Mouse (Mus musculus): ENCODE data around the gene Cmtm2b. TPM values are rescaled to one million over a fixed set of nuclear protein-coding genes. Genes with fewer than 3 reads are reported as not detected.
"Not testable (repeated sequence)": the region's sequence is repeated elsewhere in the genome, so short reads cannot be mapped to it uniquely, and the experiment has no call there.

Cmtm2b gene
- not detected in 2 replicates for polyA plus RNA-seq (2014; fragmentation: Nextera tagmentation; extraction: Ambion mirVana)

GRCm38 (mm10) chr8:104321930-104322329 lies at the start of gene Cmtm2b:
Gene Cmtm2b, plus strand, starts transcription at chr8:104322230.
- not testable (repeated sequence) for ATAC-seq (replicated peaks; ENCODE audit: insufficient number of reproducible peaks, low FRiP score, low TSS enrichment); H3K36me3 ChIP-seq (ENCODE audit: control insufficient read depth, insufficient read depth, low read length); H3K9me3 ChIP-seq (replicated peaks; ENCODE audit: control insufficient read depth, low read length); H3K27me3 ChIP-seq (ENCODE audit: control insufficient read depth, insufficient read depth, low read length); H3K27ac ChIP-seq (ENCODE audit: low read depth, low read length); H3K4me2 ChIP-seq; H3K4me1 ChIP-seq (ENCODE audit: control insufficient read depth, insufficient read depth, low read length); H3K9ac ChIP-seq (ENCODE audit: low read depth, low read length); H3K4me3 ChIP-seq (ENCODE audit: low read depth, low read length)
- WGBS (ENCODE audit: insufficient replicate concordance) = 72% methylated on average over 12 of the region's 12 CpGs

DNA sequence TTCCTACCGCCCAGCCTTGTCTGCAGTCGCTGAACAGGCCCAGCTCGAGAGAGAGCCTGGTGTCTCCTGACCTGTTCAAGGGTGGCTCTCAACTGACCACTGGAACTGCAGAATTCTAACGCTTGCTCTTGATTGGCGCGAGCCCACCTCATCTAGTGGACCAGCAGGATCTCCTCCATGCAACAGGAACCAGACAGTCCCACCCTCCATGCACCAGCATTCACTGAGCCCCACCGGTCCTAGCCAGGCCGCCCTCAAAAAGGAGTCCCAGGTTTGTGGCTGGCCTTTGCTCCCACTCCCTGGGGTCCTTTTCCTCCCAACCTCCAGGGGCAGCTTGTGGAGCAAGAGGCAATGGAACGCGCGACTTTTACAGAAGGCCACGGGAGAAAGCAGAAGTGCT lies 28.9 kb upstream of the Cmtm2b start, which contains the start of gene Cmtm2a:
TSS of gene Cmtm2a (minus strand) at position 101 of the 400 bp plus-strand sequence.
- not testable (repeated sequence) for H3K4me1 ChIP-seq (ENCODE audit: control insufficient read depth, insufficient read depth, low read length); H3K27ac ChIP-seq (ENCODE audit: low read depth, low read length); H3K9ac ChIP-seq (ENCODE audit: low read depth, low read length); H3K4me3 ChIP-seq (ENCODE audit: low read depth, low read length); H3K27me3 ChIP-seq (ENCODE audit: control insufficient read depth, insufficient read depth, low read length); H3K36me3 ChIP-seq (ENCODE audit: control insufficient read depth, insufficient read depth, low read length); H3K9me3 ChIP-seq (replicated peaks; ENCODE audit: control insufficient read depth, low read length); H3K4me2 ChIP-seq; ATAC-seq (replicated peaks; ENCODE audit: insufficient number of reproducible peaks, low FRiP score, low TSS enrichment)
- whole genome bisulfite sequencing (ENCODE audit: insufficient replicate concordance) = 80% methylated on average over 12 of the region's 12 CpGs

DNA sequence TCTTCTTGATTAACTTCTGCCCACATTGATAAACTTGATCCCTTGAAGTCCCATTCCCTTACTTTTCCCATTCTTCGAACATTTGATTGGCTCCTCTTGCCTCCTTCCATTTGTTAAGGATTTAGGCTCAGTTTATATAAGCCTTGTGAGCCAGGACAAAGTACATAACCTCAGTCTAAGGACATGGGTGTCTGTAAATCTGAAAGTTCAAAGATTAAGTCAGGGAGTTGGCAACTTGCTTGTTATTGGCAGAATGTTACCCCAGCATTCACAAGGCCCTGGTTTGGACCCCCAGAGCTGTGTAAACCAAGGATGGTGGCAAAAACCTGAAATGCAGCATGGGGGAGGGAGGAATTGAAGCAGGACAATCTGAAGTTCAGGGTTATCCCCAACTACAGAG lies 27.6 kb upstream of the Cmtm2b start:
- Histone ChIP-seq H3K27ac (ENCODE audit: low read depth, low read length) (no peak overlapping the region), H3K9me3 (replicated peaks; ENCODE audit: control insufficient read depth, low read length) (no peaks in the 10 kb centered on the region), H3K9ac (ENCODE audit: low read depth, low read length) (no peak overlapping the region), H3K4me1 (ENCODE audit: control insufficient read depth, insufficient read depth, low read length) (no peaks in the 10 kb centered on the region), H3K27me3 (ENCODE audit: control insufficient read depth, insufficient read depth, low read length) (no peaks in the 10 kb centered on the region), H3K4me2 (no peak overlapping the region), H3K36me3 (ENCODE audit: control insufficient read depth, insufficient read depth, low read length) (no peaks in the 10 kb centered on the region), H3K4me3 (ENCODE audit: low read depth, low read length) (no peak overlapping the region)
- WGBS (ENCODE audit: insufficient replicate concordance) = 91% methylated on average over 1 of the region's 1 CpGs
- ATAC-seq (replicated peaks; ENCODE audit: insufficient number of reproducible peaks, low FRiP score, low TSS enrichment) = no peak

DNA sequence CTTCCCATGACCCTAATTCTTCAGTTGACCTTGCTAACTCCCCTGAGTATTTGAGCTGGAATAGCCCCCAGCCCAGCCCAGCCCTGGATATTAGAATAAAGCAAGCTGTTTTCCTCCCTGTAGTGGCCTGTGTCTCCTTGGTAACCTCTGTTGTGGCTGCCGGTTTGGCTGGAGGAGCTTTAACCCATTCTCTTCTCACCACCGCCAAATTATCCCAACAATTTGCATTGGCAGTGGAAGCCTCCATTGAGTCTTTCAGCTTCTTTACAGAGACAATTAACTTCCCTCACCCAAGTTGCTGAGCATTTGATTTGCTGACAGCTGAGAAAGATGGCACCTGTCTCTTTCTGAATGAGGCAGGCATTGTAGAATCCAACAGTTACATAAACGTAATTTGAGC lies 20.5 kb upstream of the Cmtm2b start:
- not testable (repeated sequence) for H3K4me3 ChIP-seq (ENCODE audit: low read depth, low read length); H3K9ac ChIP-seq (ENCODE audit: low read depth, low read length); H3K27ac ChIP-seq (ENCODE audit: low read depth, low read length); H3K4me2 ChIP-seq; H3K36me3 ChIP-seq (ENCODE audit: control insufficient read depth, insufficient read depth, low read length); H3K27me3 ChIP-seq (ENCODE audit: control insufficient read depth, insufficient read depth, low read length); H3K4me1 ChIP-seq (ENCODE audit: control insufficient read depth, insufficient read depth, low read length); H3K9me3 ChIP-seq (replicated peaks; ENCODE audit: control insufficient read depth, low read length); ATAC-seq (replicated peaks; ENCODE audit: insufficient number of reproducible peaks, low FRiP score, low TSS enrichment)
- 32% methylated on average over 3 of the region's 3 CpGs for WGBS (ENCODE audit: insufficient replicate concordance)

- WGBS (ENCODE audit: insufficient replicate concordance) = 73% methylated on average over 4 of the region's 4 CpGs
- not testable (repeated sequence) for H3K27me3 ChIP-seq (ENCODE audit: control insufficient read depth, insufficient read depth, low read length); H3K4me2 ChIP-seq; H3K36me3 ChIP-seq (ENCODE audit: control insufficient read depth, insufficient read depth, low read length); H3K4me3 ChIP-seq (ENCODE audit: low read depth, low read length); H3K9ac ChIP-seq (ENCODE audit: low read depth, low read length); ATAC-seq (replicated peaks; ENCODE audit: insufficient number of reproducible peaks, low FRiP score, low TSS enrichment); H3K4me1 ChIP-seq (ENCODE audit: control insufficient read depth, insufficient read depth, low read length); H3K27ac ChIP-seq (ENCODE audit: low read depth, low read length); H3K9me3 ChIP-seq (replicated peaks; ENCODE audit: control insufficient read depth, low read length)
Observed at GRCm38 (mm10) chr8:104302536-104302935, 19.5 kb upstream of the Cmtm2b start.

DNA sequence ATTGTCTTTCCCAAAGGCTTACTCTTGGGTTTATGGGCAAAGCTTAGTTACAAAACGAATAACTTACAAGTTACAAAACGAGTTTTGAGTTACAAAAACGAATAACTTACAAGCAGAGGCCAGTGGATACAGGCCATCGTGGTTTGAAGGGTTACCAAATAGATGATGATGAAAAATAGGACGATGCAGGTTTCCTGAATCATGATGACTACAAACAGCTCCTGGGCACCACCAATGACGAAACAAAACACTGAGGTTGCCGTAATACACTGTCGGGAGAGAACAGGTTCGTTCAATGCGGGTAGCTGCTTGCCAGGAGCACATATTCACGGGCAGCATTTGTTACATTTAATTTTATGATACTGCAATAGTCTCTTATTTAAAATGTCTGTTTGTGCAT lies 17.1 kb upstream of the Cmtm2b start:
- ATAC-seq (replicated peaks; ENCODE audit: insufficient number of reproducible peaks, low FRiP score, low TSS enrichment) = no peak
- no peaks in the 10 kb centered on the region for H3K36me3 ChIP-seq (ENCODE audit: control insufficient read depth, insufficient read depth, low read length)
- H3K4me3 ChIP-seq (ENCODE audit: low read depth, low read length) = no peak overlapping the region
- 83% methylated on average over 11 of the region's 11 CpGs for WGBS (ENCODE audit: insufficient replicate concordance)
- H3K4me2 ChIP-seq = no peak overlapping the region
- no peaks in the 10 kb centered on the region for H3K9me3 ChIP-seq (replicated peaks; ENCODE audit: control insufficient read depth, low read length)
- H3K27me3 ChIP-seq (ENCODE audit: control insufficient read depth, insufficient read depth, low read length) = no peaks in the 10 kb centered on the region
- no peak overlapping the region for H3K9ac ChIP-seq (ENCODE audit: low read depth, low read length)
- no peaks in the 10 kb centered on the region for H3K4me1 ChIP-seq (ENCODE audit: control insufficient read depth, insufficient read depth, low read length)
- no peak overlapping the region for H3K27ac ChIP-seq (ENCODE audit: low read depth, low read length)

- 45% methylated on average over 6 of the region's 6 CpGs for WGBS (ENCODE audit: insufficient replicate concordance)
- not testable (repeated sequence) for H3K36me3 ChIP-seq (ENCODE audit: control insufficient read depth, insufficient read depth, low read length); H3K9ac ChIP-seq (ENCODE audit: low read depth, low read length); H3K27me3 ChIP-seq (ENCODE audit: control insufficient read depth, insufficient read depth, low read length); ATAC-seq (replicated peaks; ENCODE audit: insufficient number of reproducible peaks, low FRiP score, low TSS enrichment); H3K27ac ChIP-seq (ENCODE audit: low read depth, low read length); H3K4me3 ChIP-seq (ENCODE audit: low read depth, low read length); H3K4me2 ChIP-seq; H3K9me3 ChIP-seq (replicated peaks; ENCODE audit: control insufficient read depth, low read length); H3K4me1 ChIP-seq (ENCODE audit: control insufficient read depth, insufficient read depth, low read length)
Observed at GRCm38 (mm10) chr8:104308341-104308740, 13.7 kb upstream of the Cmtm2b start.

GRCm38 (mm10) chr8:104309441-104310155 lies 12.4 kb upstream of the Cmtm2b start, which contains the start of the genes Gm45711 and Cmtm1:
Gene Gm45711, minus strand, starts transcription at chr8:104310081.
Gene Cmtm1, minus strand, starts transcription at chr8:104310145.
- H3K36me3 ChIP-seq (ENCODE audit: control insufficient read depth, insufficient read depth, low read length); H3K4me1 ChIP-seq (ENCODE audit: control insufficient read depth, insufficient read depth, low read length); H3K4me2 ChIP-seq; ATAC-seq (replicated peaks; ENCODE audit: insufficient number of reproducible peaks, low FRiP score, low TSS enrichment); H3K27ac ChIP-seq (ENCODE audit: low read depth, low read length); H3K4me3 ChIP-seq (ENCODE audit: low read depth, low read length); H3K27me3 ChIP-seq (ENCODE audit: control insufficient read depth, insufficient read depth, low read length); H3K9ac ChIP-seq (ENCODE audit: low read depth, low read length); H3K9me3 ChIP-seq (replicated peaks; ENCODE audit: control insufficient read depth, low read length): not testable (repeated sequence)
- 73% methylated on average over 36 of the region's 36 CpGs for WGBS (ENCODE audit: insufficient replicate concordance)

DNA sequence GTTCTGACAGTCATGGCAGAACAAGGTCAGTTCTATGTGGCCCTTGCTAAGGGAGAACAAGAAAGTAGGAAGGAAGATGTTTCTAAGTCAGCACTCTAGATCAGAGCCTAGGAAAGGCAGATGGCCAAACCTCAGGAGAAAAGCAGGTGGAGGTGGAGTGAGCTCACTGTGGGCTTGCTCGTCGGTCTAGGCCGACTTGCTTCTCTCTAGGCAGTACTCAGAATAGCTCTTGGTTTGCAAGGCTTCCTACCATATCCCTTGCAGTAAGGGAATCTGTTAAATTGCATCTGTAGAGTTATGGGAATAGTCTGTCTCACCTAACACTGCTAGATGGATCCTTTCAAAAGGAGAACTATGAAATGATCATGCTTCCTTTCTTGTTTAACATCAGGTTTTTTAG lies 10.0 kb upstream of the Cmtm2b start:
- not testable (repeated sequence) for H3K27ac ChIP-seq (ENCODE audit: low read depth, low read length); H3K9me3 ChIP-seq (replicated peaks; ENCODE audit: control insufficient read depth, low read length); H3K9ac ChIP-seq (ENCODE audit: low read depth, low read length); H3K4me2 ChIP-seq; H3K27me3 ChIP-seq (ENCODE audit: control insufficient read depth, insufficient read depth, low read length); H3K4me1 ChIP-seq (ENCODE audit: control insufficient read depth, insufficient read depth, low read length); H3K36me3 ChIP-seq (ENCODE audit: control insufficient read depth, insufficient read depth, low read length); ATAC-seq (replicated peaks; ENCODE audit: insufficient number of reproducible peaks, low FRiP score, low TSS enrichment); H3K4me3 ChIP-seq (ENCODE audit: low read depth, low read length)
- WGBS (ENCODE audit: insufficient replicate concordance) = 88% methylated on average over 3 of the region's 3 CpGs

All from heart, embryonic 11.5 days (tissue).